Mouse (Mus musculus) forebrain, embryonic 10.5 days (tissue): ENCODE measurements around the gene Ano8. TPM values are rescaled to one million over a fixed set of nuclear protein-coding genes. Genes with fewer than 3 reads are reported as not detected.
A peak's percentile ranks its signal among the peaks of the same experiment; 100 is the strongest.

ENCODE experiments used
- DNase-seq: peaks from one replicate; pipeline ENCODE4 v3.0.0-alpha.2; 2017; ENCODE audit warnings: low spot score; ENCODE audit errors: extremely low spot score
- H3K27ac ChIP-seq: fragments of 300-500 bp; sonication (generic); 2 replicates; pipeline ENCODE4 v1.5.1; 2016; ENCODE audit warnings: mild to moderate bottlenecking
- H3K27me3 ChIP-seq: fragments of 300-500 bp; sonication (generic); 2 replicates; pipeline ENCODE4 v1.6.1; 2016; ENCODE audit warnings: mild to moderate bottlenecking; ENCODE audit not compliant: poor library complexity, severe bottlenecking
- H3K36me3 ChIP-seq: fragments of 300-500 bp; sonication (generic); replicated peaks from 2 replicates; pipeline ENCODE4 v1.6.1; 2016; ENCODE audit warnings: mild to moderate bottlenecking, moderate library complexity
- H3K4me1 ChIP-seq: fragments of 300-500 bp; sonication (generic); 2 replicates; pipeline ENCODE4 v1.6.1; 2016
- H3K4me3 ChIP-seq: fragments of 300-500 bp; sonication (generic); 2 replicates; pipeline ENCODE4 v1.5.1; 2016; ENCODE audit warnings: mild to moderate bottlenecking, moderate library complexity
- H3K9me3 ChIP-seq: fragments of 300-500 bp; sonication (generic); 2 replicates; pipeline ENCODE4 v1.6.1; 2016; ENCODE audit warnings: mild to moderate bottlenecking, moderate library complexity
- WGBS: fragments of 180-500 bp; shearing (Covaris S2); methylation state at CpG from one replicate; pipeline ENCODE4 v1.1.7; 2016; 5-methylcytosine and 5-hydroxymethylcytosine counted together
- polyA plus RNA-seq: library from polyadenylated mRNA; unstranded; fragments of >200 nt; fragmentation: Nextera tagmentation; extraction: Ambion mirVana; gene quantifications from 2 replicates; pipeline ENCODE4 v1.2.1, GENCODE M21; 2016

The Ano8 gene
- polyA plus RNA-seq, 1 experiment from 2014 or later, result 1.8 TPM

DNA sequence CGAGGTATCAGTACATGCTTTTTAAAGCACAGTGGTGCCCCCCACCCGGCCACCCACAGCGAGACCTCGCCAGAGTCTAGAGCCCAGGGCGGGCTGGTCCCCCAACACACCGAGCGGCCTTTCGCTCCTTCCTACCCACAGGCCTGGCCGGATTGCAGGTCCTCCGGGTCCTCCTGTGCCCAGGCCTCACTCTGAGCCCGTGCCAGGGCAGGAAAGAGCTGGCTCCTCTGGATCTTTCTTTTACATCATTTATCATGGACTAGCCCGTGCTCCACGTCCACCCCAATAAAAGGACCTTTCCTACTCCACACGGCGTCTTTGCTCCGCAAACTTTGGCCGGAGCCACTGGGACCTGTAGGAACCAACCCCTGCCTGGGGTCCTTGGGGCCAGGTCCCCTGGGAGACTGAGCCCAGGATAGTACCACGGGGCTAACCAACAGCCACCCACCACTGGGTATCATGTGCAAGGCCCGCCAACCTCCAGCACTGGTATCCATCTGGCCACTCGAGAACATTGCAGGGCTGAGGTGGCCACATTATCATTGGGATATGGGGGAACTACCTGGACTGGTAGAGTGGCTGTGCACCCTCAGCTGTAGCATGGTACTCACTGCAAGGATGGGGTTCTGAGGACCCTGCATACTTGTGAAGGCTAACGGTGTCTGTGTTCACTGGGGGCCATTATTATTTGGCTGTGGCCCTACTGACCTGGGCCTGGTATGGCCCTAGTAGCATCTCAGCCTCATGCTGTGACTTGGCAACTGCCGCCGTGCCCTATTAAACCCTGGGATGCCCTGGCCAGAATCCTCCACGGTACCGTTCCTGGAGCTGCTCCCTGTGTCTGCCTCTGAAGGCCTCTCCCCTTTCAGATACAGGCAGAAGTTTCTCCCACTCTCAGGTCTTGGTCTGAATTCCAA is 10.7 kb downstream of the Ano8 start:
- H3K27ac ChIP-seq, result no peak overlapping the region
- peaks cover 76% of the 10 kb centered on the region for H3K36me3 ChIP-seq
- H3K4me3 ChIP-seq, result peak overlapping the region; percentile 68

DNA sequence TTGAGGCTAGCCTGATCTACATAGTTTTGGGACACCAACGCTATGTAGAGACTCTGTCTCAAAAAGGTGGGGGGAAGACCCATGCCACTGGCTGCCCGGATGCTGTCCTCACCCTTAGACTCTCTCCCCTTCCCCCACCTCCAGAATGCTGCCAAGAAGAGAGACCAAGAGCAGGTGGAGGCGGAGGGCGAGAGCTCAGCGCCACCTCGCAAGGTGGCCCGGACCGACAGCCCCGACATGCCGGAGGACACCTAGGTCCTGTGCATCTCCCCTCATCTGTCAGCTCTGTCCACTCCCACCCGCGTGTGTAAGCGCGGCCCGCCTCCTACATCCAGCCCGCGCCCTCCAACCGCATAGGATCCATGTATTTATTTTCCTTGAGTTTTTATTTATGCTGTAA is 11.4 kb downstream of the Ano8 start:
- H3K4me1 ChIP-seq, result peaks cover 43% of the 10 kb centered on the region
- H3K9me3 ChIP-seq, result no peaks in the 10 kb centered on the region
- no peak overlapping the region for H3K27ac ChIP-seq
- peaks cover 69% of the 10 kb centered on the region for H3K36me3 ChIP-seq
- peak overlapping the region; percentile 68; the same call in 1 of the 2 replicates for H3K4me3 ChIP-seq
- no peak for DNase-seq
- H3K27me3 ChIP-seq, result peaks cover 19% of the 10 kb centered on the region
- 96% methylated on average over 18 of the region's 18 CpGs for WGBS

More for the DNA sequence above, 10.7 kb downstream of the Ano8 start:
- H3K27me3 ChIP-seq, result peaks cover 19% of the 10 kb centered on the region
- H3K4me1 ChIP-seq, result peaks cover 36% of the 10 kb centered on the region
- DNase-seq, result no peak
- 91% methylated on average over 25 of the region's 25 CpGs for WGBS
- no peaks in the 10 kb centered on the region for H3K9me3 ChIP-seq

DNA sequence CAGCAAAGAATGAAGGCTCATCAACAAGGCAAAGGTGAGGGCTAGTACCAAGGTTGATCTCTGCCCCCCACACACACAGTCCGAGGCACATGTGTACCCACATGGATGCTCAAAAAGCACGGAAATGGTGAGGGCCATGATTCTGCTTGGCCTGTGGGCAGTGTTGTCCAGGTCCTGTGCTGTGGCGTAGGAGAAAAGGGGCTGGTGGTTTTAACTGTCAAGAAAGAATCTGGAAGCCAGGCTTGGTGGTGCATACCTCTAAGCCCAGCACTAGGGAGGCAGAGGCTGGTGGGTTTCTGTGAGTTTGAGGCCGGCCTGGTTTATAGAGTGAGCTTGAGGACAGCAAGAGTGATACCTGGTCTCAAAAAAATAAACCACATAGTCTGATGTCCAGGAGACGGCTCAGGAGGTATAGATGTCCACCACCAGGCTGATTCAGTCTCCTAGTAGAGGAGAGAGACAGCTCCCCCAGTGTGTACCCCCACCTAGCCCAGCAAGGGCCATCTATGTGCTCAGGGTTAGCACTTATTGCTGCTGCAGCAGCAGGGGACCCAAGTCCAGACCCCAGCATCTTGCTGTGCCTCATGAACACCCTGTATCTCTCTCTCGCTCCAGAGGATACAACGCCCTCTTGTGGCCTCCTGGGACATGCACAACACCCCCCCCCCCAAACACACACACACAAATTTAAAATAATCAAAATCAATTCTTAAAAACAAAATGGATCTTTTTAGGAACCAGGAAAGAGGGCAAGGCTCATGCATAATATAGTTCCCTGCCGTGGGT is 13.0 kb downstream of the Ano8 start:
- no peak overlapping the region for H3K27ac ChIP-seq
- no peak overlapping the region for H3K4me3 ChIP-seq
- H3K4me1 ChIP-seq, result peaks cover 46% of the 10 kb centered on the region
- H3K9me3 ChIP-seq, result no peaks in the 10 kb centered on the region
- no peak for DNase-seq
- peaks cover 56% of the 10 kb centered on the region for H3K36me3 ChIP-seq
- 89% methylated on average over 8 of the region's 8 CpGs for WGBS
- peaks cover 5% of the 10 kb centered on the region for H3K27me3 ChIP-seq

DNA sequence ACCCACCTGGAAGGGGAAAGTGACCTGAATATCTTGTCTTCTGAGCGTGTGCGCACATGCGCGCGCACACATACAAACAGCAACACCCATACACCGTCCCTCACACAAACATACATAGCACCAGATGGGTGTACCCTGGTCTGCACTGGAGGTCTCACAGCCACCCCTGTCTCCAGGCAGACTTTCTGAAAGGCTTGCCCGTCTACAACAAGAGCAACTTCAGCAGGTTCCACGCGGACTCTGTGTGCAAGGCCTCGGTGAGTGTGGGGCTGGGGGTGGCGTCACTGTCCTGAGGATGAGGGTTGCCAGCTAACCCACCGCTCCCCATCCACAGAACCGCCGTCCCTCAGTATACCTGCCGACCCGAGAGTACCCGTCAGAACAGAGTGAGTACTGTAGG is 13.9 kb downstream of the Ano8 start:
- Histone ChIP-seq H3K27ac (no peak overlapping the region), H3K27me3 (no peaks in the 10 kb centered on the region), H3K4me3 (no peak overlapping the region), H3K9me3 (no peaks in the 10 kb centered on the region), H3K4me1 (peaks cover 37% of the 10 kb centered on the region), H3K36me3 (peaks cover 59% of the 10 kb centered on the region)
- no peak for DNase-seq
- WGBS, result 97% methylated on average over 17 of the region's 17 CpGs

DNA sequence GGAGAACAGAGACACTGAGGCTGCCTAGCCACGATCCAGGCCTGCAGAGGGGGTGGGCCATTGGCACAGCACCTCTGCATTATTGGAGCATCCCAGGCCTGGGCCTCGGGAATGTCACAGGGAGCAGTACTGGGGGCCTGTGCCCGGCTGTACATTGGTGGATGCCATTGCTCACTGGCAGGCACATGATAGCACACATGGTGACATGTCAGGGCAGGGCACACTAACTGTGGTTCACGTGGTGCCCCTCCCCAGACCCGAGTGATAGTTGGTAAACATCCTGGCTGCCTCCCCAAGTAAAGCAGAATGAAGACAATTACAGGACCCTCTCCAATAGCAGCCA is 14.9 kb downstream of the Ano8 start:
- H3K4me1 ChIP-seq, result peaks cover 29% of the 10 kb centered on the region
- no peaks in the 10 kb centered on the region for H3K27me3 ChIP-seq
- H3K36me3 ChIP-seq, result peaks cover 67% of the 10 kb centered on the region
- no peak overlapping the region for H3K27ac ChIP-seq
- no peaks in the 10 kb centered on the region for H3K9me3 ChIP-seq
- 88% methylated on average over 5 of the region's 5 CpGs for WGBS
- H3K4me3 ChIP-seq, result peak overlapping the region; percentile 96; the same call in 1 of the 2 replicates
- DNase-seq, result peak; percentile 13

DNA sequence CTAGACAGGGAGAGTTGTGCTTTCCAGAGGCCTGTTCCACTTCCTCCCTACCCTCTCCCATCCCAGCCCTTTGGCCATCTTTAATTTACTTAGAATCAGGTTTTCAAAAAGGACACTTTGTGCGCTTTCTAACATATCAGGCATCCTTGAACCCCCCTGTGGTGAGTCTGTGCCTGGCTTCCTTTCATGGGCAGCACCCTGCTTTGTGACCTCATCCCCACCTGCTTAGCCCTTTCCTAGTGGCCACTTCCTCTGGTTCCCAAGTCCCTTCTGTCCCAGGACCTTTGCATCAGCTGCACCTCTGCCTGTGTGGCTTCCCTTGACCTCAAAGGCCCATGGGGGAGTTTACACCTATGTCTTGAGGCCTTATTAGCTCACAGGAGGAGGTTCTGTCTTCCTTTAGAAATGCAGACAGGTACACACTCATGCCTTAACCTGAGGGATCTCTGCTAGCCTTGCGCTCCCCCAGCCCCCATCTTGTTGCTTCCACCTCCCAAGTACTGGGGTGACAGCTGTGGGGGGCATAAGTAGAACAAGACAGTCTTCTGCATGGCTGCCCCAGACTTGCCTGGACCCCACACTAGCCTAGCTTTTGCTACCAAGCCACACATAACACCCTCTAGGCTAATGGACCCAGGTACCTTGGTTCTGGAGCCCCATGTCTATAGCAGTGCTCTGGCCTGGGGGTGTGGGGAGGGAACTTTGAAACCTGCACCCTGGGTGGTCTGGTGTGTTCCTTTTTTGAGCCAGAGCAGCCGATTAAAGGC is 15.4 kb downstream of the Ano8 start:
- H3K36me3 ChIP-seq, result peaks cover 64% of the 10 kb centered on the region
- 83% methylated on average over 3 of the region's 3 CpGs for WGBS

DNA sequence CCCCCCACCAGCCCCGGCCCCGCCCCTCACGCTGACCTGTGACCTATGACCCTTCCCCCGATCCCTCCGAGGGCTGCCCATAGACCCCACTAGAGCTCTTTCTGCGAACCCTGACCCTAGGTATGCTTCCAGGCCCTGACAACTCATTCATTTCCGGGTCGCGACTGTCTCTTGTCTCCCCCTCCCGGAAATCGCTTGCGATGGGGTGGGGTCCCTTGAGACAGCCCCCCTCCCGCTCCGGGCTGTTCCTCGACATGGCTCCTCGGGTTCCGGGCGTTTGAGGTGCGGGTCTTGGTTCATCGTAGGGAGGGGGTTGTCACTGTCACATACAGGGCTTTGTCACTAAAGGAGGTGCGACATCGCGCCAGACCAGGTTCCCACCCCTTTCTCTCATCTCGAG is 16.4 kb downstream of the Ano8 start:
- H3K4me3 ChIP-seq, result peak overlapping the region; percentile 96
- 1% methylated on average over 24 of the region's 24 CpGs for WGBS
- H3K4me1 ChIP-seq, result peaks cover 31% of the 10 kb centered on the region
- no peaks in the 10 kb centered on the region for H3K27me3 ChIP-seq
- H3K9me3 ChIP-seq, result no peaks in the 10 kb centered on the region
- peak overlapping the region; percentile 93 for H3K27ac ChIP-seq
- H3K36me3 ChIP-seq, result peaks cover 54% of the 10 kb centered on the region
- peak; percentile 49 for DNase-seq

More for the DNA sequence above, 15.4 kb downstream of the Ano8 start:
- Histone ChIP-seq H3K4me1 (peaks cover 29% of the 10 kb centered on the region), H3K27me3 (no peaks in the 10 kb centered on the region), H3K4me3 (peak overlapping the region; percentile 96), H3K27ac (peak overlapping the region; percentile 93; the same call in 1 of the 2 replicates), H3K9me3 (no peaks in the 10 kb centered on the region)
- DNase-seq, result peak; percentile 13

DNA sequence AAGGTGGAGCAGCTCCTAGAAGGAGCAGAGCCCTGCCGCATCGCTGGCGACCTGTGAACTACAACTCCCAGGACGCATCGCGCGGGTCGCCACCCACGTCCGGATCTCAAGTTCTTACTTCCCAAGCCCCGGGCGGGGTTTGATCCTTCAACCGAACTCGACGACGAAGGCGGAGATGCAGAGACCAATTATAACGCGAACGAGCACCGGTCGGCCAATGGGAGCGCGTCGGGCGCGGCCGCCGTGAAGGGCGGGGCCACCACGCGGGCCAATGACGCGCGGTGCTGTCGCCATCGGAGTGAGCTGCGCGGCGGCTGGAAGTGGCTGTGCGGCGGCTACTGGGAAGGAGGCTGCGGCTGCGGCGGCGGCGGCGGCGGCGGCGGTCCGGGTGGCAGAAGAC is 16.8 kb downstream of the Ano8 start, which contains the start of gene Dda1:
Dda1 (plus strand) TSS at position 284 of the 400 bp plus-strand sequence.
- Histone ChIP-seq H3K36me3 (peaks cover 49% of the 10 kb centered on the region), H3K27ac (peak within 1 kb of the TSS; percentile 93), H3K27me3 (no peaks in the 10 kb centered on the region), H3K4me1 (peaks cover 36% of the 10 kb centered on the region), H3K9me3 (no peaks in the 10 kb centered on the region), H3K4me3 (peak within 1 kb of the TSS; percentile 96)
- under 1% methylated on average over 50 of the region's 52 CpGs for WGBS
- DNase-seq, result peak; percentile 97

DNA sequence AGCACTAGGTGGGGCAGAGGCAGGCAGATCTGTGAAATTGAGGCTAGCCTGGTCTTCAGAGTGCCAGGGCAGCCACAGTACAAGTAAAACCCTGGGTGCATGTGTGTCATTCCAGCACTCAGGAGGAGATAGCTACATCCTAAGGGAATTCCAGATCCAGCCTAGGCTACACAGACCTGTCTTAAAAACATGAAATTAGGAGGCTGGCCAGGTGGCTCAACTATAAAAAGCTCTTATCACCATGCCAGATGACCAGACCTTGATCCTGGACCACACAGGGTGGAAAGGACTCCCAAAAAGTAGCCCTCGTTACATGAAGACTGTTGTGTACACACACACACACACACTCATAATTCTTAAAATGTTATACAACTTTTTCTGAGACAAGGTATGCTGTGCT is 17.8 kb downstream of the Ano8 start:
- Histone ChIP-seq H3K27me3 (no peaks in the 10 kb centered on the region), H3K36me3 (peaks cover 40% of the 10 kb centered on the region), H3K27ac (no peak overlapping the region), H3K4me3 (no peak overlapping the region), H3K4me1 (peaks cover 43% of the 10 kb centered on the region), H3K9me3 (no peaks in the 10 kb centered on the region)
- 82% methylated on average over 1 of the region's 1 CpGs for WGBS
- DNase-seq, result no peak

DNA sequence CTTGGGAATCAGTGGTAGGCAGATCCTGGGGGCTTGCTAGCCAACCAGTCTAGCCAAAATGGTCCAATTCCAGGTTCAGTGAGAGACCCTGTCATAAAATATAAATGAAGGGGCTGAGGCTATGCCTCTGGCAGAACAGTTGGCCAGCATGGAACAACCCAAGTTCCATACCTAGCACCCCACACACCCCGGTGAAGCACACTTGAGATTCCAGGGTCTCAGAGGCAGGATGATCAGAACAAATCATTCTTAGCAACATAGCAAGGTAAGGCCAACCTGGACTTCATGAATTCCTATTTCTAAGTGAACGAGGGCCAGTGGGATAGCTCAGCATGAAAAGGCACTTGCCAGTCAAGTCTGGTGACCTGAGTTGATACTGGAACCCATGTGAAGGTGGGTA is 18.6 kb downstream of the Ano8 start:
- Histone ChIP-seq H3K4me1 (peaks cover 51% of the 10 kb centered on the region), H3K27ac (no peak overlapping the region), H3K36me3 (peaks cover 32% of the 10 kb centered on the region), H3K9me3 (no peaks in the 10 kb centered on the region), H3K27me3 (peaks cover 3% of the 10 kb centered on the region), H3K4me3 (no peak overlapping the region)
- 97% methylated on average over 2 of the region's 2 CpGs for WGBS
- no peak for DNase-seq

DNA sequence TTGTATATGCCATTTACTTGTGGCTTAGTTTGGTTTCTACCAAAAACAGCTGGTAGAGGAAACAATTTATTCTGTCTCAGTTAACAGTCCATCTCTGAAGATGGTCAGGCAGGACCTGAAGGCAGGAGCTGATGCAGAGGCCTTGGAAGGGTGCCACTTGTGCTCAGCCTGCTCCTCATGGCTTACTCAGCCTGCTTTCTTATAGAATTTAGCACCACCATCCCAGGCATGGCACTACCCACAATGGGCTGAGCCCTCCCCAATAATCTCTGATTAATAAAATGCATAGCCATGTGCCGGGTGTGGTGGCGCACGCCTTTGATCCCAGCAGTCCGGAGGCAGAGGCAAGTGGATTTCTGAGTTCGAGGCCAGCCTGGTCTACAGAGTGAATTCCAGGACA is 19.6 kb downstream of the Ano8 start:
- whole genome bisulfite sequencing, result 92% methylated on average over 5 of the region's 5 CpGs
- peaks cover 61% of the 10 kb centered on the region for H3K4me1 ChIP-seq
- 0 out of 2 replicates have a peak overlapping the region, but pooled peaks have one; percentile 67 for H3K4me3 ChIP-seq

DNA sequence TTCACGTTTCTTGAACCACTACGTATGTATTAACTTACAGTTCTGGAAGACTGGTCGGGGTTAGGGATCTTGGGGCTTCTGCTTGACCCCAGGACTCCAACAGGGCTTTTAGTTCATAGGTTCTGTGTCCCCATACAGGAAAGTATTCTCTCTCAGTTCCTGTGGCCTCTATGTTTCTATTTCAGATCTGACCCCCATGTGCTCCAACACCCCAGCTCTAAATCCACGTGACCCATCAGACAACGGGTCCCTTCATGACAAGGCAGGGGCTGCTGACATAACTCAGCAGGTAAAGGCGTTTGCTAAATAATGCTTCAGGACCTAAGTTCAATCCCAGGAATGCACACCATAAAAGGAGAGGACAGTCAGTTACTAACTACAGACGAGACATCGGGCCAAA is 20.0 kb downstream of the Ano8 start:
- H3K4me1 ChIP-seq, result peaks cover 63% of the 10 kb centered on the region
- no peak for DNase-seq
- no peak overlapping the region for H3K27ac ChIP-seq
- 87% methylated on average over 8 of the region's 8 CpGs for WGBS
- H3K9me3 ChIP-seq, result no peaks in the 10 kb centered on the region
- peak overlapping the region; percentile 67 for H3K4me3 ChIP-seq
- peaks cover 15% of the 10 kb centered on the region for H3K27me3 ChIP-seq
- H3K36me3 ChIP-seq, result peaks cover 31% of the 10 kb centered on the region

More for the DNA sequence above, 19.6 kb downstream of the Ano8 start:
- no peaks in the 10 kb centered on the region for H3K9me3 ChIP-seq
- peaks cover 13% of the 10 kb centered on the region for H3K27me3 ChIP-seq
- no peak overlapping the region for H3K27ac ChIP-seq
- DNase-seq, result no peak
- H3K36me3 ChIP-seq, result peaks cover 31% of the 10 kb centered on the region
